Mouse (Mus musculus): Measurements from ENCODE around the gene Nts.
"Not testable (repeated sequence)": the region's sequence is repeated elsewhere in the genome, so short reads cannot be mapped to it uniquely, and the experiment has no call there.

Gene Nts

GRCm38 (mm10) chr10:102490386-102490785 lies at the start of gene Nts:
Gene Nts, minus strand, starts transcription at chr10:102490486.
- DNase-seq (ENCODE audit: inconsistent ontology term), result no peak

DNA sequence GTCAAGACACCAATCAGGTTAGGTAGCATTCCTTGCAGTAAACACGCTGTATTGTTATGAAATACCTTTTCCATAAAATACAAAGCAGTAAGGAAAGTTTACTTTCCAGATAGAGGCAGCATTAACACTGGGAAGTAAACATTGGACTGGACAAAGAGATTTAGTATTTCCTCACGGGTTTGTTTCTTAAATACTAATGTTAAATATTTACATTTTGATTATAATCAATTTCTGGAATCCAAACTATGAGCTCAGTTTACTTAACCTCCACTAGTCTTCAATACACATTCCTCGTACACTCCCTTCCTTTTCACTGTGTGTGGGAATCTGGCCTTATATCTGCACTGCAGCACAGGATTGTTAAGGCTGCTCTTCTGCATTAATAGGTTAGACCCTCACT lies 37.6 kb upstream of the Nts start:
- no peak for DNase-seq (ENCODE audit: inconsistent ontology term)

DNA sequence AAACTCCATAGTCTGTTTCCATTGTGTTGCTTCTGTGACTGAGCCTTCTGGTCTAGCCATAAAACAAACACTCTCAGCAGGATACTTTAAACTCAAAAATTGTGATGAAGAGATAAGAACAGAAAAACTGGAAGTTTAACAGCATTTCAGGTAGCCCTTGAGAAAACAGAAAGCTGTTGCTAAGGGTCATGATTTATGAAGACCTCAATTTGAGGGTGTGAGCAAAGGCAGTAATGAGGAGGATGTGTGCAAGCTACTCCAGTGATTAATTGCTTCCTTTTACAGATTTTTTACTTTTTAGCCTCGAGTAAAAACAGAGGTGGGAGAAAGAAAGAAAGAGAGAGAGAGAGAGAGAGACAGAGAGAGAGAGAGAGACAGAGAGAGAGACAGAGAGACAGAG lies 23.9 kb upstream of the Nts start:
- DNase-seq (ENCODE audit: inconsistent ontology term), result no peak

DNA sequence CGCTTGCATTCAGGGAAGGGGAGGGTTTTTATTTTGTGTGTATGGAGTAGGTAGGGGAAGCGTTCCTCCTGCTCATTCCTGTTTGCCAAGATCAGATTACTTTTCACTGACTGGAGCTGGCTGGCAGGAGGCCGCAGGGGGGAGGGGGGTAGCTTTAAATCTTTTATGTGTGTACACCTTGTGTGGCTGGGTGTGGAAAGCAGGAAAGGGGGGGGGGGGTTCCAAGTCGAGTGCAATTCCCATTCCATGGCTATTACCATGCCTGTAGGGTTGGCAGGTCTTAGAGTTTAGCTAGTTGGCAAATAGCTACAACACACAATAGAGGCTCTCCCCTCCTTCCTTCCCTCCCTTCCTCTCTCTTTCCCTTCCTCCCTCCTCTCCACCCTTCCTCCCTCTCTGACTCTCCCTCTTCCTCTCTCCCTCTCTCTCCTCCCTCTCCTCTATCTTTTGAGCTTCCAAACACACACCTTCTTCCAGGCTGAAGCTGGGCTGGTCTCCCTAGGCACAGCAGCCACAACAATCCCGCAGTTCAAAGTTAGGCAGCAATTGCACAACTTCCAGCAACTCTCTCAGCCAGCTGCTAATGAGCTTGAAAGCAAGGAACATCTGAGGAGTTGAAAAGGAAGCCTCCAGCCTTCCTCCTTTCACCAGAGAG lies 21.6 kb upstream of the Nts start, which contains the start of gene Rassf9:
Gene Rassf9 (plus strand): TSS at position 416 of the 655 bp plus-strand sequence.
- peak; percentile 34 for DNase-seq (ENCODE audit: inconsistent ontology term)

- DNase-seq (ENCODE audit: inconsistent ontology term), result no peak
Measured at GRCm38 (mm10) chr10:102511461-102511806, 21.1 kb upstream of the Nts start.

DNA sequence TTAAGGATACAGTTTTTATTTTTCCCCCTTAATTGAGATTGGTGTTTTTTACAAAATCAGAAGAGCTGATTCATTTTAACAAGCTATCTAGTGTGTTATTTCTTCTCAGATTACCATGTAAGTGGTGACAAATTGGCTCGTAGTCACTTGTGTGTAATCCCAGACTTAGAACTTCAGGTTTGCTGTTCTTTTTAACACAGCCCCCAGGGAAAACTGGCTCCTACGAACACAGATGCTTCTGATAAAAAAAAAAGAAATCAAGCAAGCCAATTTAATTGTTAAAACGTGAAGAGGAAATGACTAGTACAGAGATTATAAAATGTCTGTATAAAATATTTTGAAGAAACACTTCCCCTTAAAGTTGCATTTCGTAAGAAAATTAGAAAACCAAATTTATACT lies 17.1 kb upstream of the Nts start:
- DNase-seq (ENCODE audit: inconsistent ontology term), result no peak

GRCm38 (mm10) chr10:102498754-102499153 lies 8.5 kb upstream of the Nts start:
- no peak for DNase-seq (ENCODE audit: inconsistent ontology term)

DNA sequence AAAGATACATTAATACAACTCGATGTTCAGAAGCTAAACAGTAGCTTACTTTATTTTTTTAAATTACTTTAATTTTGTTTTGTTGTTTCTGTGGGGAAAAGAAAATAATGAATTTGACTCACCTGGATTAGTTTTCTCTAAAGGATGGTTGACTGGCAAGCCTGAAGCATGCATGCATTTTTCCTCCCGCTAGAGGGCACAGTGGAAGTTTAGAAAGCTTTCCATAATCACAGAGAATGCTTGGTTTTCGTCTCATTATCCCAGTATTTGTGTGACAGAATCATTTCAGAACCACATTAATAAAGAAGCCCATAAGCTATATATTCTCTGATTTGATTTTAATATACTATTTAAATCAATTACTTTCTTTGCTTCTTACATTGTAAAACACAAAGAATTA lies 1.5 kb upstream of the Nts start:
- DNase-seq (ENCODE audit: inconsistent ontology term), result peak; percentile 4

- no peak for DNase-seq (ENCODE audit: inconsistent ontology term)
Measured at GRCm38 (mm10) chr10:102469412-102469811, 20.9 kb downstream of the Nts start.

GRCm38 (mm10) chr10:102451756-102452155 lies 38.5 kb downstream of the Nts start:
- peak; percentile 24 for DNase-seq (ENCODE audit: inconsistent ontology term)

GRCm38 (mm10) chr10:102449449-102449848 lies 40.8 kb downstream of the Nts start:
- peak; percentile 52 for DNase-seq (ENCODE audit: inconsistent ontology term)

DNA sequence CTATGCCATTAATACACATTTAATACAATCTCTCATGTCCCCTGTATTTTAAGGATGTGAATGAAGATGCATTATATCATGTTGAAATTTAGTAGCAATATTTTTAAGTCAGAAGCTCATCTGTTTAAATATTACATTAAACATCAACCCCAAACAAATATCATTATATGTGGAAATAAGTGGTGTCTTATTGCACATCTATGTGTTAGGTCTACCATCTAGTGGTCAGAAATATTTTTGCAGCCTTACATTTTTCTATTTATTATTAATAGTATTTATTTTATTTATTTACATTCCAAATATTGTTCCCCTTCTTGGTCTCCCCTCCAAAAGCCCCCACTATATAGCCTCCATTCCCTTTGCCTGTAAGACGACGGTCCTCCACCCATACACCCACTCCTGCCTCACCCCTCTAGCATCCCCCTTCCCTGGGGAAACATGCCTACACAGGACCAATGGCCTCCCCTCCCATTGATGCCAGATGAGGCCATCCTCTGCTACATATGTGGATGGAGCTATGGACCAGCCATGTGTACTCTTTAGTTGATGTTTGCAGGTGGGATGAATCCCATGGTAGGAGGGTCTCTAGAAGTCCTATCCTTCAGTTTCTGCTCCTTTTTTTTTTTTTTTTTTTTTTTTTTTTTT lies 45.3 kb downstream of the Nts start:
- no peak for DNase-seq (ENCODE audit: inconsistent ontology term)

DNA sequence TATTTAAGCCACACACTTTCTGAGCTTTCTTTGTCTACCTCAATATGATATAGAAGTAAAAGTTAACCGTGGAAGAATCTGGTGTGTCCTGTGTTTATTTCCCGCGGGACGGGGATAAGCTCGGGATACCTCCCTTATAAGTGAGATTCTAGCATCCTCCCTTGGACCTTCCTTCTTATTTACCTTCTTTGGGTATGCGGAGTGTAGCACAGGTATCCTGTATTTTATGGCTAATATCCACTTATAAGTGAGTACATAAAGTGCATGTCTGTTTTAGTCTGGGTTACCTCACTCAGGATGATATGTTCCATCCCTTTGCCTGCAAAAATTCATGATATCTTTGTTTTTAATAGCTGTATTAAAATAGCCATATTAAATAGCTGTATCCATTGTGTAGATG lies 54.8 kb downstream of the Nts start:
- DNase-seq (ENCODE audit: inconsistent ontology term), result not testable (repeated sequence)

DNA sequence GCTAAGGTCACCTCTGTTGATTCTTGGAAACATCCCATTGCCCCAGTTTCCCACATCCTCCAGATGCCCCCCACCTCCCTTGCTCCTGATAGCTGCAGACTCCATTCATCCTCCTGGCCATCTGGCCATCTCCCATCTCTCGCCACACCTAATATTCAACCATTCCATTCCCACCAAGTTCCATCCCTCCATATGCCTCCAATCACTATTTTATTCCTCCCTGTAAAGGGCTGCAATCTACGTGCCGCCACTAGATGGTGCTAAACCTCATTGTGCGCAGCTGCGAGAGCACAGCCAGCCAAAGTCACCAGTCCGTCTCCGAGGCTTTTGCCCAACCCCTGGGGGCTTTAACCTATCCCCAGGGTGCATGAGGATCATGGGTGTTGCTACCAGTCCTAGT lies 55.2 kb downstream of the Nts start:
- not testable (repeated sequence) for DNase-seq (ENCODE audit: inconsistent ontology term)

All from Muller cell, postnatal 12 days (primary cell).